Mouse (Mus musculus) hindbrain, embryonic 12.5 days (tissue): ENCODE data around the gene Sowaha. TPM values are rescaled to one million over a fixed set of nuclear protein-coding genes. Genes with fewer than 3 reads are reported as not detected.

Experiments
- ATAC-seq: fragments of 200-750 bp; cut with Nextera tagmentation; 2 replicates; pipeline ENCODE4 v1.8.0; 2017; ENCODE audit warnings: moderate TSS enrichment; ENCODE audit not compliant: low FRiP score
- H3K27ac ChIP-seq: fragments of 300-500 bp; sonication (generic); 2 replicates; pipeline ENCODE4 v1.5.1; 2016; ENCODE audit warnings: mild to moderate bottlenecking
- H3K27me3 ChIP-seq: fragments of 300-500 bp; sonication (generic); 2 replicates; pipeline ENCODE4 v1.6.1; 2016; ENCODE audit warnings: mild to moderate bottlenecking
- H3K36me3 ChIP-seq: fragments of 300-500 bp; sonication (generic); 2 replicates; pipeline ENCODE4 v1.6.1; 2016; ENCODE audit warnings: mild to moderate bottlenecking
- H3K4me1 ChIP-seq: fragments of 300-500 bp; sonication (generic); 2 replicates; pipeline ENCODE4 v1.6.1; 2016
- H3K4me2 ChIP-seq: fragments of 300-500 bp; sonication (generic); replicated peaks from 2 replicates; pipeline ENCODE4 v1.6.1; 2016; ENCODE audit warnings: mild to moderate bottlenecking
- H3K4me3 ChIP-seq: fragments of 300-500 bp; sonication (generic); 2 replicates; pipeline ENCODE4 v1.5.1; 2016; ENCODE audit warnings: mild to moderate bottlenecking
- H3K9ac ChIP-seq: fragments of 300-500 bp; sonication (generic); 2 replicates; pipeline ENCODE4 v1.6.1; 2016; ENCODE audit warnings: mild to moderate bottlenecking, moderate library complexity
- H3K9me3 ChIP-seq: fragments of 300-500 bp; sonication (generic); replicated peaks from 2 replicates; pipeline ENCODE4 v1.6.1; 2016; ENCODE audit warnings: mild to moderate bottlenecking
- WGBS: fragments of 180-500 bp; shearing (Covaris S2); methylation state at CpG from one replicate; pipeline ENCODE4 v1.1.7; 2016; 5-methylcytosine and 5-hydroxymethylcytosine counted together
- polyA plus RNA-seq: library from polyadenylated mRNA; unstranded; fragments of >200 nt; fragmentation: Nextera tagmentation; extraction: Ambion mirVana; gene quantifications from 2 replicates; pipeline ENCODE4 v1.2.1, GENCODE M21; 2016

Sowaha gene
- polyA plus RNA-seq, 1 experiment from 2014 or later: 0.84 TPM

DNA sequence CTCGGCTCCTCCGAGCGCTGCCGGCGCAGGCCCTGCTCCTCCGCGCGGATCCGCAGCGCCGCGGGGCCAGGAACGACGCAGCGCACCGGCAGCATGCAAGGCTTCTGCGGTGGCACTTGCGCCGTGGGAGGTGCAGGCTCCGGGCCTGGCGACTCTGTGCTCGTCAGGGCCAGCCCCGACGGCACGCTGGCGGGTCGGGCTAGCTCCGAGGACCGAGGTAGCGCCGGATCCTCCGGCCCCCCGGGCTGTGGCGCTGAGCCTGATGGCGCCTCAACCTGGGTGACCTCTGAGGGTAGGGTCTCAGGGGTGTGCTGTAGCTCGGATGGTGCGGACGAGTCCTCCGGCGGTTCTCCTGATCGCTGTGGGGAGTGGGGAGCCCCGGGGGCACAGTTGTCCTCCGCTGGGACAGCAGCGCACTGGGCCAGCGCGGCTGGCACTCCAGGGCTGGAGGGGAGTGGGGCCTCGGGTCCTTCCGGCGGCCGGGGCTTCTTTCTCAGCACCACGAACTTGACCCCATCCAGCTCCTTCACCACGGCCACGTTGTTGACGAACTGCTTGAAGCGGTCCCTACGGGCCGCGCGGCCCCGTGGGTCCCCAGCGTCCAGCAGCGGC, 797 bp downstream of the Sowaha start:
- WGBS: 1% methylated on average over 62 of the region's 62 CpGs
- no peak overlapping the region for H3K27ac ChIP-seq
- H3K4me2 ChIP-seq: peak overlapping the region; percentile 73
- peak overlapping the region; percentile 44 for H3K4me3 ChIP-seq
- H3K9ac ChIP-seq: peak overlapping the region; percentile 60
- H3K4me1 ChIP-seq: peaks cover 27% of the 10 kb centered on the region
- peak; percentile 25; the same call in 1 of the 2 replicates for ATAC-seq
- peaks cover 4% of the 10 kb centered on the region for H3K9me3 ChIP-seq
- H3K27me3 ChIP-seq: peaks cover 77% of the 10 kb centered on the region
- H3K36me3 ChIP-seq: no peaks in the 10 kb centered on the region

DNA sequence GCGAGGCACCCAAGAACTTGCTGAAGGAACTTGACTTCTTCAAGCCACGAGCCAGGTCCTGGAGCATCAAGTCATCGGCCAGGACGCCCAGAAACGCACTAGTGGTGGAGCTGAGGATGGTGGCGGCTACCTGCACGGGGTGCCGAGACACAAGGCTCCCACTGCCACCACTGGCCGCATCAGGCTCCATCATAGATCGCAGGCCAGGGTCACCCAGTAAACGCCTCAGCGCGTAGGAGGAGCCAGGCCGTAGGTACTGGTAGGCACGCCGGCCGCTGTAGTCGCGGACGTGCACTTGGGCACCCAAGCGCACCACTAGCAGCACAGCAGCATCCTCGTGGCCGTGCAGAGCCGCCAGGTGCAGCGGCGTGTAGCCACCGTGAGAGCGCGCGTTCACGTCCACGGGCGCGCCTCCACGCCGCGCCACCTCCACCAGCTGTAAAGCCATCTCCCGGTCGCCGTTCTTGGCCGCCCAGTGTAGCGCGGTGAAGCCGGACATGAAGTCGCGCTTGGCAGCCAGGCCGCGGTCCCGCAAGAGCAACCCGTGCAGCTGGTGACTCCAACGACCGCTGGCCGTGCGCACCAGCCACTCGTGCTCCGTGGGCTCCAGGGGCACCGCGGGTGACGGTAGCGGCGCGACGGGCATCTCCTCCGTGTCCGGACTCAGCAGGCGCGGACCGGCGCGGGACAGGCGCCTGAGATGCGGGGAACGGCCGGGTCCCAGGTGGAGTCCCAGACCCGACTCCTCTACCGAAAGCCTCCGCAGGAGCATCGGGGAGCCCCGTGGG, 1.5 kb downstream of the Sowaha start:
- 4% methylated on average over 79 of the region's 79 CpGs for WGBS
- Histone ChIP-seq H3K4me2 (peak overlapping the region; percentile 73), H3K27ac (no peak overlapping the region), H3K36me3 (no peaks in the 10 kb centered on the region), H3K4me1 (peaks cover 27% of the 10 kb centered on the region), H3K9ac (peak overlapping the region; percentile 60), H3K4me3 (peak overlapping the region; percentile 44), H3K27me3 (peaks cover 79% of the 10 kb centered on the region), H3K9me3 (peaks cover 4% of the 10 kb centered on the region)
- 0 out of 2 replicates have a peak, but pooled peaks have one; percentile 38 for ATAC-seq

DNA sequence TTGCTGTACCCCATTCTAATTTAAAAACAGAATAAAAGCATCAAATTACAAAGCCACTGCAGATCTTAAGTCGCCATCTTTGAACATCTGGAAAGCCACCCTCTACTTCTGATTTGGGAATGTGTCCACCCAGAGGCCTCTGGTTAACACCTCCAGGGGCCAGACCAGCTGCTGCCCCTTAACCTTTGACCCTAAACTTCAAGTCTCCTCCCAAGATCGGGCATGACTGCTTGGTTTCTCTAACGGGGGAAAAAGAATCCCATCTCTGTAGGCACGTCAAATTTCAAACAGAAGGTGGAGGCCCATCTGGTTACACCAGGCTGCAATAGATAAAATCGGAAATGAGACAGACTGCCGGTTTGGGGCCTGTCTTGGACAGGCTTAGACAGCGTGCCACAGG, 2.2 kb downstream of the Sowaha start:
- H3K27ac ChIP-seq: no peak overlapping the region
- H3K9me3 ChIP-seq: peaks cover 4% of the 10 kb centered on the region
- H3K9ac ChIP-seq: no peak overlapping the region
- no peaks in the 10 kb centered on the region for H3K36me3 ChIP-seq
- peaks cover 27% of the 10 kb centered on the region for H3K4me1 ChIP-seq
- H3K4me3 ChIP-seq: no peak overlapping the region
- WGBS: 39% methylated on average over 7 of the region's 7 CpGs
- no peak for ATAC-seq
- H3K4me2 ChIP-seq: no peak overlapping the region
- peaks cover 80% of the 10 kb centered on the region for H3K27me3 ChIP-seq

DNA sequence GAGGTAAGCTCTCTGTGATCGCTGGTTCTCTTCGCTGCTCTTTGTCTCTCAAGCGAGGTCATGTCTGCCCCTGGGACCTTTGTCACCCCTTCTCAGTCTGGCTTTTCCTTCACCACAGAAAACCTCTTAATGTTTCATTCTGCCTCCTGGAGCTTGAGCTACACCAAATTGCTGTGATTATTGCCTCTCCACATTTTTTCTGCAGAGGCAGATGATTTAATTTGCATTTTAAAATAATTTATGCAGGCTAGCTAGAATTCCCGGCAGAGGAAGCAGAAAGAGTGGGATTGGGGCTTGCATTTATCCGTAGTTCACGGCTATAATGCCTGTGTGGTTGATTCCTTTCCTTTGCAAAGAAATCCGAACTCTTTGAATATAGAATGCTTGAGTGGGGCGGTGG, 4.5 kb downstream of the Sowaha start:
- ATAC-seq: no peak
- WGBS: 16% methylated on average over 8 of the region's 8 CpGs
- peaks cover 4% of the 10 kb centered on the region for H3K9me3 ChIP-seq
- H3K27ac ChIP-seq: peak overlapping the region; percentile 69
- no peak overlapping the region for H3K9ac ChIP-seq
- peaks cover 83% of the 10 kb centered on the region for H3K27me3 ChIP-seq
- H3K4me1 ChIP-seq: peaks cover 33% of the 10 kb centered on the region
- no peak overlapping the region for H3K4me3 ChIP-seq
- no peaks in the 10 kb centered on the region for H3K36me3 ChIP-seq
- peak overlapping the region; percentile 36 for H3K4me2 ChIP-seq

DNA sequence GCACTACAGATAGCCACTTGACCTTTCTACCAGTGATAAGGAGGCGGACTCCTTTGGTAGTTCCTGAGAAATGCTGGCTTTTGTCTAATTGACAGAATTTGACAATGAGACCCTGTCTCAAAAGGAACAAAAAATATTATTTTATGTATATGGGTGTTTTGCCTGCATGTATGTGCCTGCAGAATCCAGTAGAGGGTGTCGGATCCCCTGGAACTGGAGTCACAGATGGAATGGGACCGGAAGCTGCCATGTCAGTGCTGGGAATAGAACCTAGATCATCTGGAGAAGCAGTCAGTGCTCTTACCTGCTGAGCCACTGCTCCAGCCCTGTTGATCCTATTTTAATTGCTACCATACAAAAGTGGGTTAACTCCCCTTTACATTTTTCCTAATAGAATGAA, 7.4 kb downstream of the Sowaha start:
- Histone ChIP-seq H3K4me3 (no peak overlapping the region), H3K4me2 (no peak overlapping the region), H3K9ac (no peak overlapping the region), H3K4me1 (peaks cover 28% of the 10 kb centered on the region), H3K9me3 (no peaks in the 10 kb centered on the region), H3K36me3 (no peaks in the 10 kb centered on the region), H3K27ac (no peak overlapping the region), H3K27me3 (peaks cover 73% of the 10 kb centered on the region)
- no peak for ATAC-seq
- 80% methylated on average over 3 of the region's 3 CpGs for WGBS

DNA sequence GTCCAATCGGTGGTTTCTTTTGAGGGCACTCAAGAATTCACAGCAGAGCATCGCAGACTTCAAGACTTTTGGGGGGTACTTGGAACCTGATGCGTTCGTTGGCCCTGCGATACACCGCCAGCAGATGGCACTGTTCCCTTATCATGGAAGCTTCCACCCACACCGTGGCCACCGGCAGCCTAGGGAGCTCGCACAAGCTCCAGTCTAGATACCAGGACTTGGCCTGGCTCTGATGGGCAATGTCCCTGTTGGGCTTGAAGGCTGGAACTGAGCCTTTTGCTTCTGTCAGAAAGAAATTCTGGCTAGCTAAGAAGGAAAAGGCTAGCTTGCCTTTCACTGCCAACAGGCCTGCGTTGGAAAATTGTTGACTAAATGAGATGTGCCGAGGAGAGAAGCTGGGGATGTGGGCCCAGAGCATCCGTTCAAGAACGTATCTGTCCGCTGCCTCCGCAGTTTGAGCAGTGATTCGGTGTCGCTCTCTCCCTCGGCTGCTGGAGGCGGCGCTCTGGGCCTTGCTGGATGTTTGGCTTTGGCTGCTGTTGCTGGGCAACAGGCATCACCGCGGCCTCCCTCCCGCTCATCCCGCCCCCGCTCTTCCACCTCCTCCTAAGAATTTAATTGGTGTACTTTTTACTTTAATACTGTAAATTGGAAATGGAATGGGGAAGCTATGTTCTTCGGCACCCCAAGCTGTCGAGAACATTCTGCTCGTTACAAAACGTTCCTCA, 9.9 kb downstream of the Sowaha start, which contains the start of gene Gm9837:
Gene Gm9837 (minus strand): TSS at position 512 of the 728 bp plus-strand sequence.
- WGBS: 2% methylated on average over 29 of the region's 29 CpGs
- no peaks in the 10 kb centered on the region for H3K36me3 ChIP-seq
- 0 out of 2 replicates have a peak within 1 kb of the TSS, but pooled peaks have one; percentile 2 for H3K9ac ChIP-seq
- H3K9me3 ChIP-seq: no peaks in the 10 kb centered on the region
- H3K27ac ChIP-seq: peak within 1 kb of the TSS; percentile 30
- peaks cover 25% of the 10 kb centered on the region for H3K4me1 ChIP-seq
- peak within 1 kb of the TSS; percentile 7; the same call in 1 of the 2 replicates for H3K4me3 ChIP-seq
- peak within 1 kb of the TSS; percentile 45 for H3K4me2 ChIP-seq
- peak; percentile 80 for ATAC-seq
- H3K27me3 ChIP-seq: peaks cover 86% of the 10 kb centered on the region

DNA sequence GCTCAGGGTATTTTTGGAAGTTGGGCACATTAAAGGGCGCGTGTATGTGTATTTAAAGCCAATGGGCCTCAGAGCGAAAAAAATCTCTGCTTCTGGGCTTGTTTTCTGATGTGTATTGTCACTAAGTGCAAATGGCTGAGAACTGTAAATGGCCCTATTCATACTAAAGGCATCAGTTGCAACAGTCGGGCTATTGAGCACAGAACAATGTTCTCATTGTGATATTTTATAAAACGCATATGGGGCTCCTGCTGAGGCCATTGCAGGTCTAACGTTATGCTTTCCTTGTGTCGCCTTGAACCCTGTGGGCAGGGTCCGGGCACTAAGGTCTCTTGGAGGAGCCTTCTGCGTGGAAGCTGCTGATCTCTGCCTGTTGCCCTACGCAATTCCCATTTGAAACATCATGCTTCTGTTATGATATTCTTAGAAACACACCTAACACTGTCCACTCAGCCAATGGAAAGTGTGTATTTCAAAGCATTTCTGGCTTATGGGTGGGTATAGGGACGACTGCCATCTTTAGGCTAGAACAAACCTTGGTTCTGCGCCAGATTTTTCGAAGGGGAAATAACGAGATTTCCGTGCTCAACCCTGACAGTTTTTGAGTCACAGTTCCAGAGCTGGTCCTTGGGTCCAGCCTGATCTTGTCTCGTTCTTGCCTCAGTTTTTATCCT, 10.6 kb downstream of the Sowaha start:
- H3K4me3 ChIP-seq: no peak overlapping the region
- WGBS: 29% methylated on average over 16 of the region's 16 CpGs
- peak overlapping the region; percentile 45; the same call in 1 of the 2 replicates for H3K4me2 ChIP-seq
- H3K27me3 ChIP-seq: peaks cover 86% of the 10 kb centered on the region
- peak overlapping the region; percentile 30 for H3K27ac ChIP-seq
- H3K4me1 ChIP-seq: peaks cover 25% of the 10 kb centered on the region
- H3K9me3 ChIP-seq: no peaks in the 10 kb centered on the region
- no peak for ATAC-seq
- no peak overlapping the region for H3K9ac ChIP-seq
- no peaks in the 10 kb centered on the region for H3K36me3 ChIP-seq

DNA sequence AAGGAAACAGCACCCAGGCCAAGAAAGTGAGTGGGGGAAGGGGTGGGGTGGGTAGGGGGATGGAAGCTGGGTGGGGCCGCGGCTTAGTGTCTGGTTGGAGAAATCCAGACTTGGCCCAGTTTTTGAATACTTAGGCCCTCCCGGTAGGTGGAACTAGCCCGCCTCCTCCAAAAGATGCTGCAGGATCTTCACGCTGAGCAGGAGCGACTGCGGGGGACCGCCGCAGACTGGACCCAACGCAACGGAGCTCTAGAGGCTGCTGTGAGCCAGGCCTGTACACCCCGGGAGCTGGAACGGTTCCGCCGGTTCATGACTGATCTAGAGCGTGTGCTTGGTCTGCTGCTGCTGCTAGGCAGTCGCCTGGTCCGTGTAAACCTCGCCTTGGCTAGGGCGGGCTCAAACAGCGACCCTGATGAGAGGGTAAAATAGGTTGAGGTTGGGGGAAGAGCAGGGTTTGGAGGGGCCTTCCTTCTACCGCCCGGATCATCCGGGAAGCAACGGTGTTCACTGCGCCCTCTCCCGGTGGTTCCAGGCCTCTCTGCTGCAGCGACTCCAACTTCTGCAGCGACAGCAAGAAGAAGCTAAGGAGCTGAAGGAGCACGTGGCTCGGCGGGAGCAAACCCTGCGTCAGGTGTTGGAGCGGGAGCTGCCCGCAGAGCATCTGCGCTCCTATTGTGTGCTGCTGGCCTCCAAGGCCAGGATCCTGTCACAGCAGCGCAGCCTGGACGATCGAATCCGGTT, 13.7 kb downstream of the Sowaha start:
- 3% methylated on average over 40 of the region's 40 CpGs for WGBS
- peaks cover 34% of the 10 kb centered on the region for H3K4me1 ChIP-seq

DNA sequence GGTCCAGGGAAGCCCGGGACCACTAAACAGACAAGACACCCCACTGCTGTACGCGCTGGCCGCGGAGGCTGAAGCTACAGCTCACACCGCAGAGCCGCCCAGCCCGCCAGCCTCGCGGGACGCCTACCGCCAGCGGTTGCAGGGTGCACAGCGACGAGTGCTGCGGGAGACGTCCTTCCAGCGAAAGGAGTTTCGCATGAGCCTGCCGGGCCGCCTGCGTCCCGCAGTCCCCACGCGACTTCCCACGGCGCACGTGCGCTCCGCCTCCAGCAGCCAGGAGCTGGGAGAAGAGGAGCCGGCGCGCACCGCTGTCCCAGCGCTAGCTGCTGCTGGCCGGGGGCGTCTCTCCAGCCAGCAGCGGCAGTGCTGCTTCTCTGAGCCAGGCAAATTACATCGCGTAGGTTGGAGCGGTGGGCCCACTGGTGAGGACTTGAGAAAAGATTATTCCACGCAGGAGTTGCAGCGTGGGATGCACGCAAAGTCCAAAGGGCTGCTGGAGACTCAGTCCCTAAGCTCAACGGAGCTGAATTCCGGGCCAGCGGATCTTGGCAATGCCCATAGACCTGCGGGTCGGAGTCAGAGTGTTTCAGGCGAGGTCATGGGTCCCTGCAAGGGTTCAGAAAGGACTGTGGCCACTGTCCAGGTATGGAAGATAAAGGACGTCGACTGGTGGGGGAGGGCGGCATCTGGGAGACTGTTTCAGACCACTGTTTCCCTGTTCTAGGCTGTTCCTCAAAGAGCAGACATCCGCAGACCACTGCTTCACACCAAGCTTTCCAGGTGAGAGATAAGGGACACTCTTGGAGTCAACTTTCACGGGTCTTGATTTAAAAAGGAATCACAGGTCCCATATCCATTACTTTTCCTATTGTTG, 16.3 kb downstream of the Sowaha start:
- WGBS: 6% methylated on average over 55 of the region's 55 CpGs
- no peaks in the 10 kb centered on the region for H3K36me3 ChIP-seq
- ATAC-seq: no peak
- H3K4me2 ChIP-seq: peak overlapping the region; percentile 69
- peak overlapping the region; percentile 25 for H3K9ac ChIP-seq
- no peak overlapping the region for H3K27ac ChIP-seq
- peaks cover 17% of the 10 kb centered on the region for H3K4me1 ChIP-seq
- peaks cover 86% of the 10 kb centered on the region for H3K27me3 ChIP-seq
- H3K4me3 ChIP-seq: peak overlapping the region; percentile 34
- no peaks in the 10 kb centered on the region for H3K9me3 ChIP-seq

More for the DNA sequence above, 13.7 kb downstream of the Sowaha start:
- Histone ChIP-seq H3K9ac (peak overlapping the region; percentile 38; the same call in 1 of the 2 replicates), H3K27me3 (peaks cover 88% of the 10 kb centered on the region), H3K4me3 (peak overlapping the region; percentile 26), H3K27ac (no peak overlapping the region), H3K9me3 (no peaks in the 10 kb centered on the region), H3K4me2 (peak overlapping the region; percentile 51), H3K36me3 (no peaks in the 10 kb centered on the region)
- peak; percentile 21; the same call in 1 of the 2 replicates for ATAC-seq

DNA sequence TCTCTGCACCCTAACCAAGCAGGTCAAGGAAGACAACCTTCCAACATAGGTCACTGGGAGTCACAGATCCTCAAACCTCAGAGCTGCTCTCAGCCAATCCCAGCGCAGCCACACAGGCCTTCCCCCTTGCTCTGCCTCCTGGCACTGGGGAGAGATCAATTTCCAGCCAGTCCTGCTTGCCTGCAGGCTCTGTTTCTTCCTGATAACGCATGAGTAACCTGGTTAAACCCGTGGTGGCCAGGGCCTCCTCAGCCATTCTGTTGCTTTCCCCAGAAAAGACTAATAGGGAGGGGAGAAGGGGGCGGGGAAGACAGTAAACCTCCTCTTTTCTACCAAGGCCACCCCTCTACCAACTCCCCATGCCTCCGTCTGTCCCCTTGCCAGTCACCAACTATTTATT, 18.3 kb downstream of the Sowaha start:
- Histone ChIP-seq H3K9me3 (no peaks in the 10 kb centered on the region), H3K9ac (no peak overlapping the region), H3K4me1 (peaks cover 23% of the 10 kb centered on the region), H3K36me3 (no peaks in the 10 kb centered on the region), H3K27ac (no peak overlapping the region), H3K4me2 (no peak overlapping the region), H3K4me3 (no peak overlapping the region), H3K27me3 (peaks cover 89% of the 10 kb centered on the region)
- ATAC-seq: no peak
- WGBS: 19% methylated on average over 5 of the region's 5 CpGs
